Mouse (Mus musculus) small intestine, adult 10 weeks (tissue): Measurements from ENCODE around the gene Wsb2. TPM values are rescaled to one million over a fixed set of nuclear protein-coding genes. Genes with fewer than 3 reads are reported as not detected.

Experiments
- polyA plus RNA-seq: library from polyadenylated mRNA; stranded (reverse); fragments of 350-450 nt; fragmentation: Illumina TruSeq; extraction: RNeasy Lipid Tissue Mini Kit (QIAGEN cat#74804); gene quantifications from one replicate; pipeline ENCODE4 v1.2.3, GENCODE M21; 2014; ENCODE audit warnings: low replicate concordance

The Wsb2 gene
- polyA plus RNA-seq = 14.7 TPM

DNA sequence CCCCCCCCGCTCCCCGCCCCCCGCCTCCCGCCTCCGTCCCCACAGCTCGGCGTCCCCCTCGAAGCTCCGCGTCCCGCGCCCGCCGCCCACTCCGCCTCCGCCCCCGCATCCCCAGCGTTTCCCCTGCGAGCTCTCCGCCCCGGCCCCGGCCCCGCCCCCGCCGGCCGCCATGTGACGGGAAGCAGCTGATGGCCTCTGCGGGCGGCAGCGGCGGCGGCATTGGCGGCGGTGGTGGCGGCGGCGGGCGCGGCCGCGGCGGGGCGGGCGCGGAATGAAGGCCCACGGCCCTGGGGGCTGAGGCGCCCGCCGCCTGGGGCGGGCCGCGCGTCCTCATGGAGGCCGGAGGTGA lies at the start of gene Wsb2:
Gene Wsb2 (plus strand): TSS at position 176 of the 349 bp plus-strand sequence.

DNA sequence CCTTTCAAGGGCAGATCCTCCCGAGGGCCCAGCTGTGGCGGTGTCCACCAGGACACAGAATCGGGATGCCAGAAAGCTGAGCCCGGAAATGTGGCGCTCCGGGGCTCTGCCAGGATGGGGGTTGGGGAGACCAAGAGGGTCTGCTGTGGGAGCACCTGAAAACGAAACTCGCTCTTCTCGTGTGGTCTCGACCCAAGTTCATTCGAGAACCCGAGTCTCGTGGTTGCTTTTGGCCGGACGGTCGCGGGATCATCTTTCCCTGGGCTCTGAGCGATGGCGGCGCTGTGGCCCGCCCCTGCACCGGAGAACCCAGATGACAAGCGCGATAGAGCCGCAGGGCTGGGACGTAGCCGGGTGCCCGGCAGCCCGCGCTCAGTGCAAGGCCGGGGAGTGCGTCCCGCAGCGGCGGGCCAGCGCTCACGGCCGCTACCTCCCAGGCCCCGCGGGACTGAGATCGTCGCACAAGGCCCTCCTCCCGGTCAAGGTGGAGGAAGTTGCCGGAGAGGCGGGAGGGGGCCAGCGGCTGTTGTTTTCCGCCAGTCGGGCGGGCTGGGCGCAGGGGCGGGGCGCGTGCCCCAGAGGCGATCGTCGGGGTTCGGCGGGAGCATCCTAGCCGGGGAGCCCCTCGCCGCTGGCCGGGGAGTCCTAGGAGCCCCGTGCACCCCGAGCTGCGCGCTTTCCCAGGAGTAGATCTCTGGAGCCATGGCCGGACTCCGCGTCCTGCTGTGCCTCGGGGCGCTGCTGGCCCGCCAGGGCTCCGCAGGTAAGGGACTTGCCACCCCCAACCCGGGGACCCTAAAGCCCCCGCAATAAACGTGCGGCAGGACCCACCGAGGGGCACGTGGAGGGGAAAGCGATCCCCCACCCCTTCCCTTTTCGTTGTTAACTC lies 38.1 kb upstream of the Wsb2 start, which contains the start of gene Vsig10:
Gene Vsig10 (plus strand): TSS at position 343 of the 889 bp plus-strand sequence.

DNA sequence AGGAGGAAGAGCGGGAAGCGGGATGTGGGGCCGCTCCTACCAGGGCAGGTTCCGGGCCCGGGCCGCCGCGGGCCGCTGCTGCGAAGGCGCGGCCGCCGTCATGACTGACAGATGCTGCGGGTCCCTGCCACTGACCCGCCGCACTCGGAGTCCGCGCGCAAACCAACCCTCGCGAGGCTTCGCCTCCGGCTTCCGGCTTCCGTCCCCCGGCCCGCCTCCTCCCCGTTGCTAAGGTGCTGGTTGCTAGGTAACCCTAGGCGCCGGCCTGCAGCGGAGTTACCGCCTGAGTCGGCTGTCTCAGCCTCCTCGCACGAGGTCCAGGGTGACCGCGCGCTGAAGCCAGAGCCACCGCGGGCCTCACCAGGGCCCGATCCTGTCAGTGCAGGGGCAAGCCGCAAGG lies 31.8 kb downstream of the Wsb2 start, which contains the start of gene Rfc5:
Gene Rfc5 (minus strand): TSS at position 171 of the 400 bp plus-strand sequence.

DNA sequence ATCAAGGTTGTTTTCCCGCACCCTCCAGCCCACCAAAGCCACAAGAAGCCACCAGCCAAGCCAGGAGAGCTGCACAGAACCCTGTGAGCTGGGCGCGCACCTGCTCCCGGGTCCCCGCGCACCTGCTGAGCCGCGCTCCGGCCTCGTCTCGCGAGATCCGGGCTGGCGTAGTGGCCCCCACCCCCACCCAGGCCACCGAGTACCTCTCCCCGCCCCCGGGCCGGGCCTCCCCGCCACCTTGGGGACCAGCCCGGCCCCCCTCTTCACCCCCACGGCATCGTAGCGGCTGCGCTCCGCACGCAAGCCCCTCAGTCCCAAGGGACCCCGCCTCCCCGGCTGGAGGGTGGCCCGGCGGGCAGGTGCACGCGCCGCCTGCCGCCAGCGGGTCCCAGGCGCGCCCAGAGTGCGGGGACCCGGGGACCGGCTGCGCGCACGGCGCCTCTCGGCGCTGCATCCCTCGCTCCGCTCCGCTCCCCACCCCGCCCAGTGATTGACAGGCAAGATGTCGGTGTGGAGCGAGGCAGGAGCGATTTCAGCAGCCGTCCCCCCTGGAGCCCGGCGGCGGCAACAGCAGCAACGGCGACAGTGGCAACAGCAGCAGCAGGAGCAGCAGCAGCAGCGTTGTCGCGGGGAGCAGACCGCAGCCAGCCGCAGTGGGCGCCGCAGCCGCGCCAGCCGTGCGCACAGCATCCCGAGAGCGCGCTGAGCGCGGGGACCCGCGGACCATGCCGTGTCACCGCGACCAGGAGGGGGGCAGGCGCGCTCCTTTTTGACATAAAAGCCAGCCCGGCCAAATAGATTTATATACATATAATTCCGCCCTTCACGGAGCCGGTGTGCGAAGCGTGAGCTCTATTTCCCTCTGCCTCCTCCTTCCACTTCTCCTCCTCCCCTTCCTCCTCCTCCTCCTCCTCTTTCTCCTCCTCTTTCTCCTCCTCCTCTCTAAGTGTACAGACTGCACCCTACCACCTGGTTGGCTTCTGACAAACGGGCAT lies 56.7 kb downstream of the Wsb2 start, which contains the start of gene Ksr2:
Gene Ksr2 (plus strand): TSS at position 494 of the 995 bp plus-strand sequence.

Other genes with a start within 250 kb of the Wsb2 start
- gene Suds3, start 241.2 kb upstream of the Wsb2 start, polyA plus RNA-seq = 17.9 TPM
- gene Taok3, start 237.2 kb upstream of the Wsb2 start, polyA plus RNA-seq = 33.5 TPM
- 10.3 TPM for gene Pebp1, start 69.7 kb upstream of the Wsb2 start, polyA plus RNA-seq
- 25.1 TPM for gene Vsig10, start 38.2 kb upstream of the Wsb2 start, polyA plus RNA-seq
- gene Rfc5, start 31.7 kb downstream of the Wsb2 start, polyA plus RNA-seq = 4.3 TPM
- 0.04 TPM for gene Ksr2, start 56.7 kb downstream of the Wsb2 start, polyA plus RNA-seq